Mouse (Mus musculus) stomach, embryonic 15.5 days (tissue): ENCODE results near the gene Frmpd4. TPM values are rescaled to one million over a fixed set of nuclear protein-coding genes. Genes with fewer than 3 reads are reported as not detected.

Experiments
- ATAC-seq: fragments of 200-750 bp; cut with Nextera tagmentation; 2 replicates; pipeline ENCODE4 v1.8.0; 2017; ENCODE audit warnings: low read depth, moderate number of reproducible peaks, moderate TSS enrichment; ENCODE audit not compliant: insufficient read depth, low FRiP score
- H3K27ac ChIP-seq: fragments of 300-500 bp; sonication (generic); 2 replicates; pipeline ENCODE4 v1.5.1; 2015; ENCODE audit warnings: mild to moderate bottlenecking, inconsistent platforms
- H3K27me3 ChIP-seq: fragments of 300-500 bp; sonication (generic); replicated peaks from 2 replicates; pipeline ENCODE4 v1.6.1; 2015; ENCODE audit warnings: inconsistent platforms
- H3K36me3 ChIP-seq: fragments of 300-500 bp; sonication (generic); 2 replicates; pipeline ENCODE4 v1.6.1; 2015; ENCODE audit warnings: inconsistent platforms
- H3K4me1 ChIP-seq: fragments of 300-500 bp; sonication (generic); 2 replicates; pipeline ENCODE4 v1.6.1; 2015; ENCODE audit warnings: inconsistent platforms
- H3K4me2 ChIP-seq: fragments of 300-500 bp; sonication (generic); 2 replicates; pipeline ENCODE4 v1.6.1; 2015; ENCODE audit warnings: mild to moderate bottlenecking, inconsistent platforms
- H3K4me3 ChIP-seq: fragments of 300-500 bp; sonication (generic); replicated peaks from 2 replicates; pipeline ENCODE4 v1.5.1; 2015; ENCODE audit warnings: inconsistent platforms
- H3K9ac ChIP-seq: fragments of 300-500 bp; sonication (generic); 2 replicates; pipeline ENCODE4 v1.6.1; 2015; ENCODE audit warnings: inconsistent platforms
- H3K9me3 ChIP-seq: fragments of 300-500 bp; sonication (generic); 2 replicates; pipeline ENCODE4 v1.6.1; 2016; ENCODE audit warnings: inconsistent platforms
- WGBS: fragments of 180-500 bp; shearing (Covaris S2); methylation state at CpG from one replicate; pipeline ENCODE4 v1.1.7; 2015; 5-methylcytosine and 5-hydroxymethylcytosine counted together
- polyA plus RNA-seq: library from polyadenylated mRNA; unstranded; fragments of >200 nt; fragmentation: Nextera tagmentation; extraction: Ambion mirVana; gene quantifications from 2 replicates; pipeline ENCODE4 v1.2.1, GENCODE M21; 2015

Gene Frmpd4
- polyA plus RNA-seq, 1 experiment from 2014 or later = 0.30 TPM

DNA sequence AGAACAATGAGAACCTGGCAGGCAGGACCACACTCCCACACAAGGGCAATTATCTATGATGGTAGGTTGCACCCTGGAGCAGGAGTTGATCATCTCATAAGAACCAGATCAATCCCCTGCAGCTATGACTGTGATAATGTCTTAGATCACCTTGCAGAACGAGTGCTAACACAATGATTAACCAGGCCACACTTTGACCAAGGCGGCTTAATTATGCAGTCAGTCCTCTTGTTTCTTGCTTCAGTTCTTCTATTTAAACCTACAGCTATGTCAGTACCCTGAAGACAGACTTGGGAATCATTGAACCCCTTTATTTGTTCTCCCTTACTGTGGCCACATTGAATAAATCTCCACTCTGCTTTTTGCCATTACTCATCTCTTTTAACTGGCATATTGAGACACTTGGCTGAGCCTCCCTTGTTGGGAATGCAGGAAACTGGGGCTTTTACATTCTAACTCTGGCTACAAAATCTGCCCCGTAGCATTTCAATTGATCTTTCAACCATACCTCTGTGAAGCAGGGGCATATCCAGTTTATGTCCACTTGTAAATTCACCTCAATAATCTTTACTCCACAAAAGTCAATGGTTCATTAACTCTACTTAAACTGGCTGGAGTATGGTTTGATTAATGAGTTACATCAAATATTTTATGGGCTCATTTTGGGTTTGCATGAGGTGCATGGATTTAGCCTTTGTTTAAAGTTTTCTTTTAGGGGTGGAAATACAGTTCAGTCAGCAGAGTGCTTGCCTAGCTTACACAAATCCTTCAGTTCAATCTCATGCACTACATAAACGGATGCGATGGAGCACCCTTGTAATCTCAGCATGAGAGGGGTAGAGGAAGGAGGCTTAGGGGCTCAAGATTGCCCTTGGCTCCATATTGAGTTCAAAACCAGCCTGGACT lies 227.5 kb downstream of the Frmpd4 start:
- Histone ChIP-seq H3K36me3 (no peaks in the 10 kb centered on the region), H3K9ac (no peak overlapping the region), H3K4me2 (no peak overlapping the region), H3K4me1 (no peaks in the 10 kb centered on the region), H3K27ac (no peak overlapping the region), H3K9me3 (no peaks in the 10 kb centered on the region), H3K4me3 (no peak overlapping the region), H3K27me3 (no peaks in the 10 kb centered on the region)
- WGBS = 70% methylated on average over 5 of the region's 5 CpGs
- ATAC-seq = no peak

DNA sequence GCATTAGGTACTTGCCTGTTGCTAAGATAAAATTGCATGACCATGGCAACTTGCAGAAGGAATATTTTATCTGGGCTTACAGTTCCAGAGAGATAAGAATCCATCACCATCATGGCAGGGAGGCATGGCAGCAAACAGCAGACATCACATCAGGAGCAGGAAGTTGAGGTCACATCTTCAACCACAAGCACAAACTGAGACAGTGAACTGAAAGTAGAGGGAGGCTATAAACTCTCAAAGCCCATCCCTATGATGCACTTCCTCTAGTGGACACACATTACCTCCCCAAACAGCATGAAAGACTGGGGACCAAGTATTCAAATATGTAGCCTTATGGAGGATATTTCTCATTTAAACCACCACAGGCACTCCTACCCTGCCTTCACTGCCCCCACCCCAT lies 238.8 kb downstream of the Frmpd4 start:
- no peak overlapping the region for H3K4me2 ChIP-seq
- H3K36me3 ChIP-seq = no peaks in the 10 kb centered on the region
- no peak for ATAC-seq
- H3K27ac ChIP-seq = no peak overlapping the region
- H3K9me3 ChIP-seq = no peaks in the 10 kb centered on the region
- H3K27me3 ChIP-seq = no peaks in the 10 kb centered on the region
- no peak overlapping the region for H3K4me3 ChIP-seq
- H3K9ac ChIP-seq = no peak overlapping the region
- no peaks in the 10 kb centered on the region for H3K4me1 ChIP-seq

DNA sequence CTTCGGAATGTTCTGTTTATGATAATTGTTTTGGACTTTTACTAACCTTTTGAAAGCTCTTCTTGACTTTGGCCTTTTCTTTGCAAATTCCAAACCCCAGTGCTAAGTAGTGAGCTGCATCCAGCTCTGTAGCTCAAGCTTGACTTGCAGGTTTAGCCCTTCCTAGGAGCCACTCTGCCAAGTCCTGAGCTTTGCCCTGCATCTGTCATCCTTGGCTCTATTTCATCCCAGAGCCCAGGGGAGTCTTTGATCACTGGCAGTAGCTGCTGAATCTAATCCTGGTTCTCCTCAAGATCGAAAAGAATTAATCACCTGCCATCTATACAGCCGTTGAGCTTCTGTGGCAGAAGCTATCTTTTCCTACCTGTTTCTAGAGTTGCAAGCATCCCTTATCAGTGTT lies 251.9 kb downstream of the Frmpd4 start:
- no peaks in the 10 kb centered on the region for H3K27me3 ChIP-seq
- H3K9ac ChIP-seq = no peak overlapping the region
- no peaks in the 10 kb centered on the region for H3K9me3 ChIP-seq
- WGBS = 73% methylated on average over 3 of the region's 3 CpGs
- ATAC-seq = no peak
- H3K36me3 ChIP-seq = no peaks in the 10 kb centered on the region
- H3K27ac ChIP-seq = no peak overlapping the region
- H3K4me1 ChIP-seq = no peaks in the 10 kb centered on the region
- no peak overlapping the region for H3K4me3 ChIP-seq
- H3K4me2 ChIP-seq = no peak overlapping the region

DNA sequence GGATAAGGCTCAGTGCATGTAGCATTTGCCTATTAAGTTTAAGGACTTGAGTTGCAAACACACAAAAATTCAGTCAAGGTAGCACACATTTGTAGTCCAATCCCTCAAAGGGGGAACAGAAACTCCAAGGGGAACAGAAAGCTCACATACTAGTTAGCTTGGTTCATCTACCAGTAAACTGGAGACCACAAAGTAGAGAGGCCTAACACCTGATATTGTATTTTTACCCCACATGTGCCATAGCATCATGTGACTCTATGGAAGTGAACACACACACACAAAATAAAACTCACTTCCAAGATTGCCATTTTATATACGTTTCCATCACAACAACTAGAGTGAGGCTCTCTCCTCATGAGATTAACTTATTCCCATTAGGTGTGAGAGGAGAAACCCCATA lies 264.9 kb downstream of the Frmpd4 start:
- 78% methylated on average over 1 of the region's 1 CpGs for WGBS
- Histone ChIP-seq H3K36me3 (no peaks in the 10 kb centered on the region), H3K9me3 (no peaks in the 10 kb centered on the region), H3K9ac (no peak overlapping the region), H3K4me3 (no peak overlapping the region), H3K4me2 (no peak overlapping the region), H3K27ac (no peak overlapping the region), H3K27me3 (no peaks in the 10 kb centered on the region), H3K4me1 (no peaks in the 10 kb centered on the region)
- ATAC-seq = no peak

DNA sequence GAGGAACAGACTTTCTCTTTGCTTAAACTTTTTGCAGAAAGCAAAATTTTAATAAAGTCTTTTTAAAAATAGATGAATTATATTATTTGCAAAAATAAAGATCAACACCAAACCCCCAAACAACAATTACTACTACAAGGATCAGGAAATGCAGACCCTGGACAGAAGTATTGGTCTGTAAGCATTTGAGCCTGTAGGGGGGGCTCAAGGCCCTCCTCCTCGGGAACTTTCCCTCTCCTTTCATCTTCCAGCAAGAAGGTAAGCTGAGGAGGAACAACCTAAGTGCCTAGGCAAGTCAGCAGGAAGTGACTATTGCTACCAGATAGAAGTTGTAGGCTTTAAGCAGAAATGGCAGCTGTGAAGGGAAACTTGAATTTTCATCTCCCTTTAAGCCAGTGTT lies 266.9 kb downstream of the Frmpd4 start:
- ATAC-seq = no peak
- Histone ChIP-seq H3K27me3 (no peaks in the 10 kb centered on the region), H3K27ac (no peak overlapping the region), H3K36me3 (no peaks in the 10 kb centered on the region), H3K4me1 (no peaks in the 10 kb centered on the region), H3K9ac (no peak overlapping the region), H3K4me2 (no peak overlapping the region), H3K4me3 (no peak overlapping the region), H3K9me3 (no peaks in the 10 kb centered on the region)
- WGBS = 6% methylated on average over 1 of the region's 1 CpGs

DNA sequence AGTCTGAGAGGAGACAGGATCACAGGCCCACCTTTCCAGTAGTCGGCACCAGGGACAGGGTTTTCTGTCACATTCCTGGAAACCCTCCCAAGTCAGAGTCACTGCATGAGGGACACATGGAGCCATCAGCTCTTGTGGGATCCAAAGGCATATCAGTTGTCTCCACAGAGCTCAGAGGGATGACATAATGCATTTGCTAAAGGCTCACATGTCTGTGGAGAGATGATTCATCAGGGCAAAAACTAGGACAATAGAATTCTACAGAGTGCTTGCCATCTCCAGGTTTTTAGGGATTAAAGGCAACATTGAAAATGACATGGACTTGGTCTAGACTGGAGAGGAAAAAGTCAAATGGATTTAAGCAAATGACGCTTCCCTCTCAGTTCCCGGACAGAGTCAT lies 284.5 kb downstream of the Frmpd4 start:
- no peaks in the 10 kb centered on the region for H3K4me1 ChIP-seq
- H3K36me3 ChIP-seq = no peaks in the 10 kb centered on the region
- no peak for ATAC-seq
- no peaks in the 10 kb centered on the region for H3K9me3 ChIP-seq
- no peaks in the 10 kb centered on the region; the same call in 1 of the 2 replicates for H3K27me3 ChIP-seq
- 83% methylated on average over 3 of the region's 3 CpGs for WGBS
- H3K4me3 ChIP-seq = no peak overlapping the region
- no peak overlapping the region for H3K27ac ChIP-seq
- H3K4me2 ChIP-seq = no peak overlapping the region
- H3K9ac ChIP-seq = no peak overlapping the region

DNA sequence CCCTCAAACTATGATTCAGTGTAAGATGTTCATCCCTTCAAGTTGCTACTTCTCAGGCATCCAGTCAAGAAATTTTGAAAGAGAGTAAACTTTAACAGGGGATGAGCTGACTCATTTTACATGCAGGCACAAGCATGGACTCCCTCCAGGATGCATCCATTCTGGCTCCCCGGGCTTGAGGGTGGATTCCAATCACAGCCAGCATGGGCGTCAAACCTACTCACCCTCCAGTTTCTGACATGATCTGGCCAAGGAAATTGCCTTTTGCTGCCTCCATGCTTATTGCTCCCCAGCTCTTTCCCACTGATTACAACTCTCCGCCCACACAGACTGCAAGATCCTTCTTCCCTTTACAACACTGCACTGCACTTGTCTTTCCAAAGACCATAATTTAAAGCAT lies 370.0 kb downstream of the Frmpd4 start:
- ATAC-seq = no peak
- Histone ChIP-seq H3K27me3 (0 out of 2 replicates have a peak, but pooled peaks cover under 1% of the 10 kb centered on the region), H3K27ac (no peak overlapping the region), H3K36me3 (no peaks in the 10 kb centered on the region), H3K4me1 (no peaks in the 10 kb centered on the region), H3K9me3 (no peaks in the 10 kb centered on the region), H3K4me2 (no peak overlapping the region), H3K4me3 (no peak overlapping the region), H3K9ac (no peak overlapping the region)
- 77% methylated on average over 3 of the region's 3 CpGs for WGBS

DNA sequence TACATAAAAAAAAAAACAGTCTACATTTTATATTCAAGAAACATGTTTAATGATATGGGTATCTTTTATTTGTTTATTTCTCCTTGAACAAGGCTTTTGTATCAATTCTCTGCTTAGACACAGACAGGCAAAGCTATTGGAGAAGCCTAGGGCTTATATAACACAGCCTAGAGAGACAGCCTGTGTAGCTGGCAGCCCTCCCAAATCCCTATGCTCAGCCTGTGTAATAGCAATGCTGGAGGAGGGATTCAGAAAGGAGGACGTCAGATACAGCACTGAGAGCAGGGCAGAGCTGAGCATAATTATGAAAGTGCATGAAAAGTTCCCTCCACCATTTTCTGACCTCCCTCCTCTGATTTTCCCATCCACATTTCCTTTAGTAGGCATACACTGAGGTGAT lies 385.1 kb downstream of the Frmpd4 start:
- Histone ChIP-seq H3K27me3 (no peaks in the 10 kb centered on the region), H3K36me3 (no peaks in the 10 kb centered on the region), H3K4me1 (no peaks in the 10 kb centered on the region), H3K9ac (no peak overlapping the region), H3K9me3 (no peaks in the 10 kb centered on the region), H3K27ac (no peak overlapping the region), H3K4me3 (no peak overlapping the region), H3K4me2 (no peak overlapping the region)
- no peak for ATAC-seq
- WGBS = 32% methylated on average over 1 of the region's 1 CpGs

DNA sequence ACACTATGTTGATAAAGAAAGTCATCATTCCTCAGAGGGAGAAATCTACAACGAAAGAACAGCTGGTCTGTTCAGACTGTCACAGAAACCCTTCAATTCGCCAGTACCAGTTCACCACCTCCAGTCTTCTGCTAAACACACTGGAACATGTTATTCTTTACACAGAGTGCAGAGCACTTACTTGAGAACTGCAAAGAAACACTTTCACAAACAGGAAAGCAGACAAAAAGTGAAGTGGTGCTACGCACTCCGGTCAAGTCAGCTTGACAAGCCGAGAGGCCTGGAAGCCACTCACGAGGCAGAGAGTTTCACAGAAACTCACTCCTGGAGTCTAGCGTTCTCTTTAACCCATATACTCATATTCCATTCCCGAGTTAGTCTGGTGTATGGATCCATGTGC lies 387.5 kb downstream of the Frmpd4 start:
- Histone ChIP-seq H3K4me2 (no peak overlapping the region), H3K9ac (no peak overlapping the region), H3K36me3 (no peaks in the 10 kb centered on the region), H3K27me3 (no peaks in the 10 kb centered on the region), H3K27ac (no peak overlapping the region), H3K9me3 (no peaks in the 10 kb centered on the region), H3K4me1 (no peaks in the 10 kb centered on the region), H3K4me3 (no peak overlapping the region)
- no peak for ATAC-seq
- 75% methylated on average over 8 of the region's 8 CpGs for WGBS

DNA sequence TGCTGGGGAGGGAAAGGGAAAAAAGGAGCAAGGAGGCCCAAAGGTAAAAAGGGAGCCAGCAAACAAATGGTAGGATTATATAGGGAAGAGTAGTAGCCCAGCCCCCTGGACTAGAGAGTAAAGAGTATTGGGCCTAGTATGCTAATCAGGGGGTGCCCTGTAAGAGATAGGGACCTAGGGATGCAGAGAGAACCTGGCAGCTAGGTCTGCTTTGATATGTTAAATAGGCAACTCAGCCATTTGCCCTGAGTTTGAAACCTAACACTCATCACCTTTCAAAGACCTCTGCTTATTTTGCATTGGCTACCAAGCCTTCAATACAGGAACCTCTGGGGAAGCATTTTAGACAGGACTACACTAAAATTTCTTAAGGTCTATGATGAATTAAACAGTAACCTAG lies 414.0 kb downstream of the Frmpd4 start:
- H3K36me3 ChIP-seq = no peaks in the 10 kb centered on the region
- H3K9me3 ChIP-seq = no peaks in the 10 kb centered on the region
- H3K27me3 ChIP-seq = no peaks in the 10 kb centered on the region
- H3K4me1 ChIP-seq = no peaks in the 10 kb centered on the region
- H3K4me2 ChIP-seq = no peak overlapping the region
- no peak overlapping the region for H3K9ac ChIP-seq
- ATAC-seq = no peak
- no peak overlapping the region for H3K4me3 ChIP-seq
- H3K27ac ChIP-seq = no peak overlapping the region

DNA sequence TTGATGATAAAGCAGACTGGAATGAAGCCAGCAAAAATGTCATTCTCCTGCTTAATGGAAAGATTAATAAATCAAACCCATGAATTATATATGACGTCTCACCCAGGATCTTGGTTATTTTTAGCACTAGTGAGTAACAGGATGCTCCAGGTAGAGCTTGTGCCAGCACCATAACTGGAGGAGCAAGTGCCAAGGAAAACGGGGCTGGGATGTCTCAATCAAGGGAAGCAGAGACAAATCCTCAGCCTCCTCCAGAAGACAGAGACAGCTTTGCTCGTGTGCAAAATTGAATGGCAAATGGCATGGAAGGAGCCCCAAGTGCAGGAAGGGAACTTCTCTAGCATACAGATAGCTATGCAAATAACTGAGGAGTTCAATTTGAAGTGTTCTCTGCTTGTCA lies 418.2 kb downstream of the Frmpd4 start:
- 56% methylated on average over 3 of the region's 3 CpGs for WGBS
- Histone ChIP-seq H3K4me1 (no peaks in the 10 kb centered on the region), H3K27ac (no peak overlapping the region), H3K4me3 (no peak overlapping the region), H3K27me3 (no peaks in the 10 kb centered on the region), H3K36me3 (no peaks in the 10 kb centered on the region), H3K4me2 (no peak overlapping the region), H3K9me3 (no peaks in the 10 kb centered on the region), H3K9ac (no peak overlapping the region)
- ATAC-seq = no peak

DNA sequence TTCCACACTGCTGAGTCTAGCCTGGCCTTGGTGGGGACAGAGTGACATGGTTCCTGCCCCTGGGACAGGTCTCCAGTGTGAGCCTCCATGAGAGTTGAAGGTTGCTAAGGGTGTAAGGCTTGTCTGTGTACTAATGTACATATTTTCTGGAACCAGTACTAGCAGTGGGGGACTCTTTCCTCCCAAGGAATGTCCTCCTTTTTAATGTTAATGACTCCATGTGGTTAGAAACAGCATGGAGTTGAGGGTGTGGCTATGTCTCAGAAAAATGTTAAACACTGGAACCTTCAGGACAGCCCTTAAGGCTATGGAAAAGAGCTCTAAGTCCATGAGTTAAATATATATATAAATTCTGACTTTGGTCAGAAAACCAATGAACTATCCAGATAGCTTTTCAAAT lies 436.0 kb downstream of the Frmpd4 start:
- H3K9me3 ChIP-seq = no peaks in the 10 kb centered on the region
- no peak overlapping the region for H3K27ac ChIP-seq
- H3K4me1 ChIP-seq = no peaks in the 10 kb centered on the region
- H3K36me3 ChIP-seq = no peaks in the 10 kb centered on the region
- H3K27me3 ChIP-seq = 0 out of 2 replicates have a peak, but pooled peaks cover 9% of the 10 kb centered on the region
- H3K4me2 ChIP-seq = no peak overlapping the region
- no peak overlapping the region for H3K9ac ChIP-seq
- no peak for ATAC-seq
- H3K4me3 ChIP-seq = no peak overlapping the region

DNA sequence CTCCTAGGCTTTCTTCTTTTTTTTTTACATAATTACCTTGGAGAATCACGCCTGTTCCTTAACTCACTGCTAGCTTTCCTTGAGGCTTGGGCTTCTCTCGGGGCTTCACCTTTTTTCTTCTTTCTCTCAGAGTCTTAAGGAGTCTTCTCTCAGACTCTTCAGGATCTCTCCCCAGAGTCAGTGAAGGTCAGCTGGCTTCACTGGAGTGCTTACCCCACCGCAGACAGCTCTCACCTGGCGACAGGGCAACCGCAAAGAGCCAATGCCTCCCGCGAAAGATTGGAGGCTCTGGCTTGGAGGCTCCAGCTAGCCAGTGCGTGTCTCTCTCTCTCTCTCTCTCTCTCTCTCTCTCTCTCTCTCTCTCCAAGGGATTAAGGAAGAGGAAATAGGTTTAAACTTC lies 453.0 kb downstream of the Frmpd4 start:
- H3K4me3 ChIP-seq = peak overlapping the region; percentile 40
- H3K27me3 ChIP-seq = peaks cover 20% of the 10 kb centered on the region; the same call in 1 of the 2 replicates
- H3K36me3 ChIP-seq = no peaks in the 10 kb centered on the region
- WGBS = 10% methylated on average over 8 of the region's 8 CpGs
- H3K4me1 ChIP-seq = no peaks in the 10 kb centered on the region
- peak overlapping the region; percentile 71 for H3K4me2 ChIP-seq
- no peak for ATAC-seq
- H3K9ac ChIP-seq = no peak overlapping the region
- H3K27ac ChIP-seq = no peak overlapping the region
- H3K9me3 ChIP-seq = no peaks in the 10 kb centered on the region
